Mouse (Mus musculus): ENCODE data around the gene Bod1. TPM values are rescaled to one million over a fixed set of nuclear protein-coding genes. Genes with fewer than 3 reads are reported as not detected.

Bod1 gene
- total RNA-seq, 1 experiment from 2014 or later: 52.8 TPM

DNA sequence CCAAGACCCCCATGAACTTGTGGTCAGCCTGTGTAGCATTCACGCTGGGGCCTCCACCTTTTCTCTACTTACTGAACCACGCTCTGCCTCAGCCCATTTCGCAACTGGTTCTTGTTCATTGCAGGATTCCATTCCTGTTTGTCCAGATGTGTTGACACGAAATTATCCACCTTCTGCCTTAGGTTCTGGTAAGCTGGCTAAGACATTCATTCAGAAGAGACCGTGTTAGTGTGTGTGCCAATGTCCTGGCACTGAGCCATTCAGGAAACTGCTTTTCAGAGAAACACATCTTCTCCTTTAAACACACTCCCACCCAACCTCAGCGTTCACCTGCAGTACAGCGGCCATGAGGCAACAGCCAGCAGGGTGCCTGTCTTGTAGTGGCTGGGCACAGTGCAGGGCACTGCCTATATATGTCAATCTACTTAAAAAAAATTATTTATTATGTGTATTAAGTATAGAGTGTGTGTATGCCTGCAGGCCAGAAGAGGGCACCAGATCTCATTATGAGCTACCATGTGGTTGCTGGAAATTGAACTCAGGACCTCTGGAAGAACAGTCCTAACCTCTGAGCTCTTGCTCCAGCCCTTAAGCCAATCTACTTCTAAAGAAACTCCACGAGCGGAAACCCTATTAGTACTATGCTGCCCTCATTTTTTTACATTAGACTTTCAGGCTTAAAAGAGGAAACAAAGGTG, 2.4 kb downstream of the Bod1 start:
- no peak for DNase-seq

DNA sequence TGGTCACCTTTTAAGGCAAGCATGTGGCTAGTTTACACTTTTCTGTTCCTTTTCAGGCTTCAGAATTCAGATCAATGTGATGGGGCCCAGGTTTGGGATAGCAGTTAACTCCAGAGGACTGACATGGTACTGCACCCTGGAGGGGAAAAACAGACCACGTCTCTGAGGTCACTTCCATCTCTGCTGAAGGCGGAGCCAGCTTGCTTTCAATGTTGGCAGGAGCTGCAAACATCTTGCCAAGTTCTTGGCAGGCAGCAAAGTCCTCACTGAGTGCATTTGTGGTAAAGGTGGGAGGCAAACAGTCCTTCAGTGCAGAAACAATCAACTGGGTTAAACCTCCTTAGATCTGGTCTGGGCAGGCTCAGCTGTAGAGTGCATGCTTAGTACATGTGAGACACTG, 7.5 kb downstream of the Bod1 start:
- DNase-seq: peak; percentile 57

DNA sequence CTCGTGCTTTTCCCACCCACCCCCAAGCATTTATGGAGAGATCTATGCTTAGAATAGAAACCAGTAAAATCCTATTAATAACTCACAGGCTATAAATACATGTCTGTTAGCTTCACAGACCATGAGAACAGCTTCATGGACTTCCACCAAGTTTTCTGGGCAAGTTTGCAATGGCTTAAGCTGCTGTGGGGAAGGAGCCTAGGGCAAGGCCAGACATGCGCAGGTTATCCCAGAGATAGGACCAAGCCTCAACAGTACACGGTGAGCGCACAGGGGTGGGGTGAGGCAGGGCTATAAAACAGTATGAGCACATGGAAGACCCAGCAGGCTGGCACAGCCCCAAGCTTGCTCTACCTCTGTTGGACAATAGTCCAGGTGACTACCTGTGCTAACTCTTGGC, 8.2 kb downstream of the Bod1 start:
- DNase-seq: no peak

DNA sequence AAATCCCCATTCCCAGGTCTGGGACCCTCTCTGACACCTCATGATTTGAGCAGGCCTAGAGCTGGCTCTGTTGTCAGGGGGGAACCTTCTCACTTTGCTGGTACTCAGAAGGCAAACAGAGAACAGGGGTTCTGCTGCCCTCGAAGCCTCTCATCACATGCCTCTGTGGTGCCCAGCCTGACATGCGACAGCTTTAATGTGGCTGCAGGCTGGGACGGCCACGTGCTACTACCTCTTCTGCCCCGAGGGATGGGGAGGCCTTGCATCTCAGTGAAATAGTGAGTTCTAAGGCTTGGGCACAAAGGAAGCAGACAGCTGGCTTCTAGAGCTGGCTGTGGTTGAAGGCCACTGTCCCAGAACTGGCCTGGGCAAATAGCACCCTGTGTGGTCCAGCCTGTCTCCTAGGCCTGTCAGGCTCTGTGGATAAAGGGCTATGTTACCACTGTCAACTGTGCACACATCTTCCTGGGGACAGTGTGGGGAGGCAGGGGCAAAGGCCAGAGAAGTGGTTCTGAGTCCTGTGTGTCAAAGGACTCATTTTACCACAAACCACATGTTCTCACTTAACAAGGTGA, 8.7 kb downstream of the Bod1 start:
- no peak for DNase-seq

DNA sequence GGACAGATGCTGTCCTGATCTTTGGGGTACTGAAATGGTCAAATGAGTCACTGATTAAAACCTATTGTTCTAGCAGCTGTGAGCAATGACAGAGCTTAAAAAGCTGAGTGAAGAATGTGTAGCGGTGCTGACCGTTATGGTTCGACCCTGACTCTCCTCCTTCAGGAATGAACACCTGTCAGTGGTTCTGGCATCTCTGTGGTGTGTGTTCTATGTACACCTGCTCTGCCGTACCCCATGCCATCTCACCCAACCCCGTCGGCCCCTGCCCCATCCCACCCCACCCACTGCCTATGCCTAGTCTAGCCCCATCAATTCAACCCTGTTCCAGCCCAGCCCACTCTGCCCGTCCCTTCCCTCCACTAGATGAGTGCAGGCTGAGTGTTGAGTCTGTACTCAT, 9.5 kb downstream of the Bod1 start:
- DNase-seq: no peak

DNA sequence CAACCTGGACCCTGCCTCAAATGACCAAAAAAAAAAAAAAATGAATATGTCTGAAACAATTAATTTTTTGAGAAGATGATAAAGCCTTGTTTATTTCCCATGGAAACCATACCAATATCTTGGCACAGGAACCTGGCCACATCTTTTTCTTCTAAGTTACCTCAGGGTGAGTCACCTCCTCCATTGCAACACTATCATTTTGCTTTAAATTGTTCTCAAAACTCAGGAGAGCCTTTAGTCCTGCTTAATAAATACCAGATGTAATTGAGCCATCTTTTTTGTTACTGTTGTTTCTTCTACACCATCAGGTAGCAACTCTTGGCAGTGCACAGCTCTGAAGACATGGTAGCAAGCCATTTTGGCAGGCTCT, 13.9 kb downstream of the Bod1 start:
- no peak for DNase-seq

DNA sequence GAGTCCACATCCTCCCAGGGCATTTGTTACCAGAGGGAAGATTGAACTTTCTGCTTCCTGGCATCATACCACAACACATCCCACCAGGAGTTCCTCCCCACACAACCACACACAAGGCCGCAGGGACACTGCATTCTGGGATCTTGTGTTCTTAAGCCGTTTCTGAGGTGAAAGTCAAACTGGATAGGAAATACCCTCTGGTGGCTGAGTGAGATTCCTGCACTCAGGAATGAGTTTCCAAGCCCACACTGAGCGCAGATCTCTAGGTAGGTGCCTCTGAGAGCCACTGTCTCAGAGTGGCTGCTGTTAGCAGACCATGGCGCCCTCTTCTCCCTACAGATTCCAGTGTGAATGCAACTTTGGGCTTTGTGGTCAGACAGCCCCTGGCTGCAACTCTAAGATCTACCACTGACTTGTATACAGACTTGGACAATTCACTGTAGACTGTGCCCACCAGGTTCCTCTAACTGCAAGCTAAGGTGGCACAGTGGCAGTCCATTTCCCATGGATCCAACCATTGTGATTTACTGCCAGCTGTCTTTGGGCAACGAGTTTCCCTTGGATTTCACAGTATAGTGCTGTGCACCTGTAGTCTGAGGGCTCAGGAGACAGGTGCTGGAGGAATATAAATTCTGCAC, 14.4 kb downstream of the Bod1 start:
- DNase-seq: no peak

DNA sequence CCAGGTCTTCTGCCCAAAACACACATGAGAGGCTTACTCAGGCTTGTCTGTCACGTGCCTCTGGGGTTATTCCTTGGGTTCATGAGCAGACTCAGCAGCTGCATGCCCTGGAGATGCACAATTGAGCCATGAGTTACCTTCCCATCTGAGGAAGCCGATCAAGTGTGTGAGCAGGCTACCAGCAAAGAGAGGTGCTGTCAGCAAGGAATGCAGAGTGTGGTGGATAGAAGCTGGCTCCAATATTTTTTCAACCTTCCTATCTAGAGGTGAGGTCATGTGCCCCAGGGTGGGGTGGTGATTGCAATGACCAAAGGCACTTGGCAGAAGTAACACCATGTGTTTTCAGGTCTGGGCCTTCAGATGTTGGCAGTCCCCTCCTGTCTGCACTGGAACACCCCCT, 22.2 kb downstream of the Bod1 start:
- DNase-seq: no peak

DNA sequence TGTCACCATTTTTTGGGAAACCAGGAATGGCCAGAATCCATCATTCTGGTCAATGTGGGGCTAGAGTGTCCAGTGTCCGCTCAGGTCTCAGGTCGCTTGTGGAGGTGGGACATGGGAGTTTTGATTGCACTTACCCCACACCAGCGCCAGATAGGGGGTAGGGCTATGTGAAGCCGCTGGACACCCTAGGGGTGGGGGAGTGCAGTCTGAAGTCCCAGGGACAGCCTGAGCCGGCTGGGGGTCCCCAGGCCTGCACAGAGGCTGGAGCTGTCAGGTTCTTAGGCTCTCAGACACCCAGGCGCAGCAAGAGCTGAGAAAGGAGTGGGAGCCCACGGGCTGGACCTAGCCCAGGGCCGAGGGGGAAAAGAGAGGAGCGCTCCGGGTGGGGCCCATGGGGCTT, 24.4 kb downstream of the Bod1 start:
- no peak for DNase-seq

DNA sequence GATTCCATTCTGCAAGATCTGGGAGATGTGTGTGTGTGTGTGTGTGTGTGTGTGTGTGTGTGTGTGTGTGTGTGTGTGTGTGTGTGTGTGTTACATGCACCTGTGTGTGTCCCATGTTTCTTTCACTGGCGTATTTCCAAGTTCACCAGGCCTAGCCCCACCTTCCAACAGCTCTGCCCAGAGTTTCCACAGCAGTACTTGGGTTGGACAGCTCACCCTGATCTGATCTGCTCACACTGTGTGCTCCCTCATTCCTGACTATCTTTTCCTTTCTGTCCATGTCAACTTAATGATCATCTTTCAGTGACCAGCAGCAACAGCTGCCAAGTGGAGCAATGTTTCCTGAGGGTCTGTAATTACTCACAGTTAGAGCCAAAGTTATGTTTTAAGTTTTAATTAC, 25.1 kb downstream of the Bod1 start:
- DNase-seq: no peak

DNA sequence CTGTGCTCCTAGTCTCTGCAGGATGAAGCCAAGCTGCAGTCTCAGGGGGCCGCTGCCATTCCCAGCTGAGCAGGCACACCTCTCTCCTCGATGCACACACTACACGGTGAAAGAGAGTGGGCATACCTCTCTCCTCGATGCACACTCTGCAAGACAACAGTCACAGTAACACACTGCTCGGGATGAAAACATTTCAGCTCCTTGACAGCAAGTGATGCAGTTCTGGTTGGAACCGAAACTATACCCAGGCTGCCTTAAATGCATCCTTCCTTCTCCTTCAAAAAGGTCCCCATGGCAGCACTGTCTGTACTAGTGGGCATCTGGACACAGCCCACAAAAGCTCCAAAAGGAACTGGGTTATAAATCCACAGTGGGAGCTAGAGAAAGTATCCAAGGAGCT, 28.6 kb downstream of the Bod1 start:
- no peak for DNase-seq

DNA sequence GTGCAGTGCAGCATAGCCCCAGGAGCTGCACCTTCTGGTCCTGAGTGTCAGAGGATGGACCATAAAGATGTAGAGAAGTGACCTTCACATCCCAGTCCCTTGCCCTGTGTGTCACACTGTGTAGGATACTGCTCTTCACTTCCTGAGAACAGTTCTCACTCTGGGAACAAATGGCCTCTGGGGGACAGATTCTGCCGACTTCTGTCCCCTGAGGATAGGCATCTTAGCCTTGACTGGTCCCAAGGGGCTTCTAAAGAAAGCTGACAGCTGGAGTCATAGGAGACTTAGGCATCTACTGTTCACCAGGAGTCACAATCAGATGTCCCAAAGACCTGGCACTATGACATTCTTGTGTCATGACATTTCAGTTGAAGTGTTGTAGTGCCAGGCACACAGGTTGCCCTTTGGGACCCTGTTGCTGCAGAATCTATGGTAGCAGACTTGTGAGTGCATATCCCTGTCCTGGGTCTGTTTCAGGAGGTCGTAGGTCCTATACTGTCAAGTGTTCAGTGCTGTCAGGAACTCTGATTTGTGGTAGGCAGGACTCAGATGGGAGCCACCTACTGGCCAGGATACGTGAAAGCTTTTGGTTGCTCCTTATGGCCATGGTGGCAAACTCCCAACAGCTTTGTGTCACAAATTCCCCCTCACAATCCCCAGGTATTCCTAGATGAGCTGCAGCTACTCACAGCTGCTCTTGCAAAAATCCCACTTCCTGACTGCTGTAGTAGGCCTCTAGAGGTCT, 30.4 kb downstream of the Bod1 start:
- DNase-seq: no peak

DNA sequence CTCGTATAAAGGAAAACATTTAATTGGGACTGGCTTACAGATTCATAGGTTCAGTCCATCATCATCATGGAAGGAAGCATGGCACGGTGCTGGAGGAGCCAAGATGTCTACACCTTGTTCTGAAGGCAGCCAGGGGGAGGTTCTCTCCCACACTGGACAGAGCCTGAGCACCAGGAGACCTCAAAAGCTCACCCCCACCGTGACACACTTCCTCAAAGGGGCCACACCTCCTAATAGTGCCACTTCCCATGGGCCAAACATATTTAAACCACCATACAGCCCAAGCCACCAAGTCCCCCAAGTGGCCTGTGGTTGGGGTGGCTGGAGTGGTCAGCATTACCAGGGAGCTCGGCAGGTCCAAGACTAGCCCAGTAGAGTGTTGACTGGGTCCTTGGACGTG, 31.5 kb downstream of the Bod1 start:
- no peak for DNase-seq

DNA sequence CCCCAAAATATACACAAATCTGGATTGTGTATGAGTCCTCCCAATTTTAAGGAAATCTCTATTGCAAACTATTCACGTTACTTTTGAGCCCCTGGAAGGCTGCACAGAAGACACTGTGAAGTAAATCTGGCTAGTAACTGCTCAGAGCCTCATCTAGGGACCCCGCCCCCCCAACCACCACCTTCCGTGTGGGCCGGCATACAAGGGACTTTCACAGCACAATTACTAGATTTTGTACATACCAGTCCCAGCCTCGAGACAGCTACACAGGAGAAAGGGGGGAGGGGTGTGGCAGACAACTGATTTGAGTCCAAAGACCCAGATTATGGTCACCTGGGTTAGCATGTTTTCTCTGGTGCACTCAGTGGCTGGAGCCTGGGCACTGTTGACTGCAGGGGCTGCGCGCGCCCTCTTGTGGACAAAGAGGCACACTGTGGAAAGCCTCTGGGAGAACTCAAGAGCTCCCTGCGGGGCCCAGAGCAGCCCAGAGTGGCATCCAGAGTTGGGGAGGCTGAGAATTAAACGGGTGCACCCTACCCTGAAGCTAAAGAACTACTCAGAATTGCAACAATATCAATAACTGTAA, 33.8 kb downstream of the Bod1 start:
- DNase-seq: peak; percentile 86

DNA sequence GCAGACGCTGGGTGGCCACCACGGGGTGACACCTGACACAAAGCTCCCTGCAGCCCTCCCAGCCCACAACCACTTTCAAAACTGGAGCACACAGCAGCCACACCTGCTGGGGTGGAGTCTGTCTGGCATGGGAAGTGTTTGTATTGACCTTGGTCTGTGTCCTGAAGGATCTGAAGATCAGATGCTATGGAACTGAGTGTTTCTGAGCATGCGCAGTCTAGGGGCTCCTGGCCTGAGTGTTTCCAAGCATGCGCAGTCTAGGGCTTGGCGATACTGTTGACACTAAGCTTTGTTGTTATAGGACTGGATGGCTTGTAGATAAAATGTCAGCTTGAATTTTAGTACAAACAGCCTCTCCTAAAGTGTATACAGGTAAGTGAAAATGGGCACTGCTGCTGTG, 43.0 kb downstream of the Bod1 start:
- no peak for DNase-seq

DNA sequence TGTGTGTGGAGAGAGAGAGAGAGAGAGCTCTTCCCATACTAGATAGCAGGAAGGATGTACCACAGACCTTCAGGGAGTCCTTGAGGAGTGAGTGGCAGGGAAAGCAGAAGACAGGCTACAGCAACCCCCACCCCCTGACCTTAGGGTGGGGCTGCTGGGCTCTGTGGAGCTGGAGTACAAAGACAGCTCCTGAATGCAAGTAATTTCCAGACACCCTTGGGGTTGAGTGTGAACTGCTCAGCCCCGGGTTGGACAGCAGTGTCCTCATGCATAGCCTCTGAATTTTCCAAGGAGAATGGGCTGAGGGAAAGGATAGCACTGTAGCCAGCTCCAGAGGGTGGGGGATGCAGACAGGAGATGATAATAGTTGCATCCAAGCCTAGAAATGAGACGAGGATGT, 50.9 kb downstream of the Bod1 start:
- no peak for DNase-seq

DNA sequence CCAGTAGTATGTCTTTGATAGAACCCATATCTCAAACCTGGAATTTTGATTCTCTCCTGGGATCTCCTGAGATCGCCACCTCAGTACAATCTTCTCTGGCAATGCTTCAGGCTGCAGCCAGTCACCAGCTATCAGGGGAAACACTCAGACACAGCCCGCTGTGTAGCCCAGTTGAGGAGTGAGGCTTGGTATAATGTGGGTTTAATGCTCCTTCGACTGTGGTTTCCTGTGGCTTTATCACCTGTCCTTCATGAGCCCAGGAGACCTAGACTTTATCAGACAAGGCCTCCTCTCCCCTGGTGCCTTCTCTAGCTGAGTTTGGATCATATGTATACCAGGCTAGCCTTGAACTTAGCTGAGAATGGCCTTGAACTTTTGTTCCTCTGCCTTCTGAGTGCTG, 53.9 kb downstream of the Bod1 start:
- no peak for DNase-seq

DNA sequence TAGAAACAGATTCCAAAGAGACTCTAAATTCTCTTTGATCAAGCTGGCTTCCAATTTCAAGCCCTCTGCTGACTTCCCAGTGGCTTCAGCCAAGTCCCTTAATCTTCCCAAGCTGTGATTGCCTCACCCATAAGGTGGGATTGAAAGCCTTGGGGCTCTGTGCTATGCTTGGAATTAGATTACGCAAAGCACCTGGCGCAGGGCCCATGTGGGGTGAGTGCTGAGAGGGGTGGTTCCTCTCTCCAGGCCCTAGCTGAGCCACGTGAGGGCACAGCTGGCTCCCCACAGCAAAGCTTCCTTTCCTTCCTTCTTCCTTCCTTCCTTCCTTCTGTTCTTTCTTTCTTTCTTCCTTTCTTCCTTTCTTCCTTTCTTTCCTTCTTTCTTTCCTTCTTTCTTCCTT, 54.4 kb downstream of the Bod1 start:
- DNase-seq: peak; percentile 92

DNA sequence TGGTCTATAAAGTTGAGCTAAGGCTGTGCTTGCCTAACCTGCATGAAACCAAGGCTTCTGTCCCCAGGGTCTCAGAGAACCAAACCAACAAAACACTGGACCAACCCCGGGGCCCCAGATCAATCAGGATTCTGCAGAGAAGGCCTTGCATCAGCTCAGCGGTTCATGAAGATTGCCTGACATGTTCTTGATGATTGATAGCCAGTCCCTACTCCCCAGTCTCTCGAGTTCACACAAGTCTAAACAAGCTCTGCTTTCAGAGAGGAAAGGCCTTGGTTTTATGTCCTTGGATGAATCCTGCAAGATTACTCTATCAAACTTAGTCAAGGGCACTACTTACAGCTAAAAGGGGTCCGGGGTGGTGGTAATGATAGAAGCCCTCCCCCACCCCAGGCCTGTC, 55.0 kb downstream of the Bod1 start:
- DNase-seq: peak; percentile 35

Data from adrenal gland, postnatal 14 days (tissue).